Mouse (Mus musculus) left cerebral cortex, adult 9 months (tissue): ENCODE measurements around the gene Smim27.

Experiments used
- DNase-seq, 2 experiments: peaks; one replicate each; pipeline ENCODE4 v3.0.0; 2022; ENCODE audit warnings: low spot score in 2 of 2

The Smim27 gene

DNA sequence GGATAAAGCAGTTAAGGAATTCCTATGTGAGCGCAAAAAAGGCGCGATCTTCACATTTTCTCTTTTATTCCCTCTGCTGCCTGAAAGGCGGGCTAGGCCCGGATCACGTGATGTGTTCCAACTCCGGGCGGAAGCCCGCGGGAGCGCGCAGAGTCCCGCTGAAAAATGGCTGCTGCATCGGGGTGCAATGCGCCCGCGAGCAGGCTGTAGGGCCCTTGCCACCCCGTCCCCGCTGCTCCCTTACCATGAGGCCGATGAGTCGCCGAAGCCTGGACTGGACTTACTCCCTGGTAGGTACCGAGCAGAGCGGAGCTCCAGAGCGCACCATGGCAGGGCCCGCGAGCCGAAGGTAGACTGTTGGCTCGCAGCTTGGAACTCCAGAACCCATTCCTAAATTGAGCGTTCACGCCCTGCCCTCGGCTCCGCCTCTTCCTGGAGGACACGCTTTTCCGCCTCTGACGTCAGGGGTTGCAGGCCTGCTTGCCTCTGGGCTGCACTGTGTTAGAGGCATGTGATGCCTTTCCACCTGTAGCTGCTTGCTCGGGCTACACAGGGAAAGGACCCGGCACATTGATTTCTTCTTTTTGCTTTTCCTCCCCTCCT, at the start of gene Smim27, which contains the start of gene Topors:
TSS of gene Smim27 (plus strand) at position 150 of the 603 bp plus-strand sequence.
TSS of gene Topors (minus strand) at position 421 of the 603 bp plus-strand sequence.
- DNase-seq: peak; percentile 89 to 95

DNA sequence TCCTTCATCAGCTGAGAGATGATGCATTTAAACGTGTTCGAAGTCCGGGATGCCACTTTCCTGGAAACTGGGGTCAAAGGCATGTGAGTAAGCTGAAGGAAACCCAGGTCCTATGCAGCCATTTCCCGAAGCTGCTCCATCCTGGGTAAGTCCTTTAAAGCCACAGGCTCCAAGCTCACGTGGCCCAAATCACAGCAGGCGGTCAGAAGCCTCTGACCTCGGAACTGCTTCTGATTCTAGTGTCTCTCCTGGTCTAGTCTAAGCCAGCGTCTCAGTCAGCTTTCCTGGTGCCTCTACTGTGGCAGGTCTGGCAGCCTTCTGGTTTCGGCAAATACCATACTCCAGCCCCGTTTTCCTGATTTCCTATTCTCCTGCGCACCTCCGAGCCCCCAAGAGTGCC, 48.9 kb upstream of the Smim27 start:
- DNase-seq: no peak

DNA sequence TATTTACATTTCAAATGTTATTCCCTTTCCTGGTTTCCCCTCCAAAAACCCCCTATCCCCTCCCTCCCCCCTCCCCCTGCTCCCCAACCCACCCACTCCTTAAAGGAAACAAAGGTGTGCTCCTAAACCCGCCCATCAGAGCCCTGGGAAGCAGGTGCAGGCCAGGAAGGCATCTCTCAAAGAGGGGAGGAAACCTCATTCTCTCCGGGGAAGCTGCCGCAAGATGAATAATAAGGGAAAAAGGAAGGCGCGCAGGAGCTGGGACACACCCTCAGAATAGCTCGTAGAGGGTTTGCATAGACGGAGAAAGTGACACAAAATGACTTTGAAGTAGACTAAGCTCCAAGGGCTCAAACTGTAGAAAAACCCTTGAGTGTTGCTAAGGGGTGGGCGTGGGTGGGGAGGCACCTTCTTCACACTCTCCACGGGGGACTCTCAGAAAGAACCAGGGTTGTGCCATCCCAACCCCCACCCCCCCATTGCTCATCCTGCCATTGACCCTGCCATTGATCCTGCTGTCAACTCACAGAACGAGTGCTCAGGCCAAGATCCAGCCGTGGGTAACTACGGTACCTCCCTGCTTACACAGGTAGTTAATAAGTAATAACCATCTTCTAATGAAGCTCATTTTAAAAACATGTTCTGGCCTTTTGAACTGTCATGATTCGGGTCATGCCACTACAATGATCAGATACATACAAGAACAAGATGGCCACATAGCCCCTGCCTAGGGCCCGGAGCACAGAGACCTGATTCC, 48.2 kb upstream of the Smim27 start:
- no peak for DNase-seq

DNA sequence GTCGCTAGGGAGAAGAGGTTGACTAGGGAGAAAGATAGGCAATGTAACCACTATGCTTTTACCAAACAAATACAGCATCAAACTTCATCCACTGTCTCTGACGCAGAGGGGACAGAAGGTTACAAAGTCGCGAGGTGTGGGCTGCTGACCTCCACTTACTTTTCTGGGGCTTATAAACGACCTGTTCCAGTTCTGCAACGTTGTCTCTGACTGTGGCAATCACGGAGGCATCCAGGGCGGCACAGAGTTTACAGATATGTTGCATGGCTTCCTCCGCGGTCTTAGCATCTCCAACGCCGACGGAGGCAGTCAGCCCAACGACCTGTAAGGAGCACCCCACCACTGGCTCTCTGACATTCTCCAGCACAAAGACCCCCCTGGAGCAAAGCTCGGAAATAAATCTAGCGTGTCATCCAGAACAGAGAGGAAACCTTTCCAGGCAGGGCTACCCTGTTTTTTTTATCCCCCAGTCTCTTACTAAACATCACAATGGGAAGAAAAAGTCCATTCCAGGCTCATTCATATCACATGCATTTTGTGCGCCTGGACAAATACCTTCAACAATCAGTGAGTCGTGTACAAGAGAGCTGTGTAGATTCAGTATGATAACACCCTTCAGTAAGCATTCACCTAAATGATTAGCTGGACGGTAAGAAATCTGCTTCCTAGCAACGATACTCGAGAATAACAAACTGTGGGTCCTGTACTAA, 47.3 kb upstream of the Smim27 start:
- no peak for DNase-seq

DNA sequence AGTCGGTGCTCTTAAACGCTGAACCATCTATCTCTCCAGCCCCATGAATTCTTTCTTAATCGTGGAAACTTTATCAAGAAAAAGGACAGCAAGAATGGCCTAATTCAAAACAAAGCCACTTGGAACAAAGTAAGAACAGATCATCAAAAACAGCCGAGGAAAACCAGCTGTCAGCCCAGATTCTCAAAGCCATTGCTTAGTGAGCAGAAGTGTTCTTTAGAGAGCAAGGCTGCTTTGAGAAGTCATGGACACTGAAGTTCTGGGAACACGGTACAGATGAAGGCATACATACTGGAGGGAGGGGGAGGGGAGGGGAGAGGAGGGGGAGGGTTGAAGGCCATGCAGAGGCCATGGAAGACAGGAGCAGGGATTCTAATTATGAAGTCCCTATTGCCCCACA, 43.3 kb upstream of the Smim27 start:
- DNase-seq: no peak

DNA sequence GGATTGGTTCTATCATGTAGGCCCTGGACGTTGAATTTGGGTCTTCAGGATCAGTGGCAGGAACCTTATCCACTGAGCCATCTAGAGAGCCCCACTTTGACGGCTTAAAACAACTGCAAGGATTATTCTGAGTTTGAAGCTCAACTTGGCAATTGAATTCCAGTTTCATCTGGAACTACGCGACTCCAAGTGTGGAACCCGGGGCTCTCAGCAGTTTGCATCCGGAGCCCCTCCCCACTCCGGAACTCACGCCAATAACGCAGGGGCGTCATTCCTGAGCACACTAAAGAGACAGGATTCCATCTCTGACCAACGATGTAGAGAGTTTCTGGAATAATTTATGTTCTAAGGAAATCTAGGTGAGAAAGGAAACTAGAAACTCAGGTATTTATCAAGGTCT, 42.2 kb upstream of the Smim27 start:
- no peak for DNase-seq

DNA sequence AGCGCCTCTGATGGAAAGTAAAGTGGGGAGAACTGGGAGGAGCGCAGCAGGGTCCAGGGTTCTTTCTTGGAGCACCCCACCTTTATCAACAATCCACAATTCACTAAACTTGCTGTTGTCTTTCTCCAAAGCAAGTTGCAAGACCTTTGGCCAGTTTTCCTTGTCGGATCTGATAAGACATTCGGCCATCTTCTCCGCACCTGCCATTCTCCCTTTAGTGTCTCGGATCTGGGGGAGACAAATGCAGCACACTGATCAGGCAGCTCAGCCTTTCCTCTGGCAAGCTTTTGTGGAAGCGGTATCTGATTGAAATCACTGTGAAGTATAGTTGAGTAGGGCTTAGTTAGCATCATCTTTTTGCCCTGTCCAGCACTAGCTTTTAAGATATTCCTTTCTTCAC, 41.5 kb upstream of the Smim27 start:
- DNase-seq: no peak

DNA sequence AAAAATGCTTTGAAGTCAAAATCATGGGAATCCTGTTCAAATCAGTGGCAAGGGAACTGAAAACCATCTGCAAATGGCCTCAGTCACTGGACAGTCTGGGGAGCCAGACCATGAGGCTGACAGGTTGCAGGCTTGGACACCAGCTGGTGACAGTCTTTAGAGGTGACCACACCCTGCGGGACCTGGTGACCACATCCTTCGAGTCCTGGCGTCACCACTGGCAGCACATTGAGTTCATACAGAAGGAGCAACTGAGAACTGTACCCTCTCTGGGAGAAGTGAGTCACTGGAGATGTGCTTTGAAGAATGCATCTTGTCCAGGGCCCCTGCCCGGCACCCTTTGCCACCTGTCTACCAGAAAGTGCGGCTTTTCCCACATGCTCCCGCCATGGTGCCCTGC, 39.7 kb upstream of the Smim27 start:
- DNase-seq: no peak

DNA sequence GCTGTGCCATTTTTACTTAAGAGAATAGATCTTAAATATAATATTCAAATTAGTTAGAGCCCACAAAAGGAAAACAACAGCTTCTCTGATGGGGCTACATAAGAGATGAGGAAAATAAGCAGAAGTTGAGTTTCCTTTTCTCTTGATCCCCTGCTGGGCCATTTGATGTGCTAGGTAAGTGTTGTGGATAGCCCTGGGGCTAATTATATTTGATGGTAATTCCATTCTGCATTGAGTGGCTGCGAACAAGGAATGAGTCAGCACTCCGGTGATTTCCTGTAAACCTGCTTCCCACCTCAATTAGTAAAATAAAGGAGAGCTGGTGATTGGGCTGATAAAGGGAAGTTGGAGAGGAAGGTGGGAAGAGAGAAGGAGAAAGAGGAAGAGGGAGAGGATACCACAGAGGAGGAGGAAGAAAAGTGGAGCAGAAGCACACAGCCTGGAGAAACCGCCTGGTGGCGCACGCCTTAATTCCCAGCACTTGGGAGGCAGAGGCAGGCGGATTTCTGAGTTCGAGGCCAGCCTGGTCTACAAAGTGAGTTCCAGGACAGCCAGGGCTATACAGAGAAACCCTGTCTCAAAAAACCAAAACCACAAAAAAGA, 36.2 kb upstream of the Smim27 start:
- DNase-seq: no peak

DNA sequence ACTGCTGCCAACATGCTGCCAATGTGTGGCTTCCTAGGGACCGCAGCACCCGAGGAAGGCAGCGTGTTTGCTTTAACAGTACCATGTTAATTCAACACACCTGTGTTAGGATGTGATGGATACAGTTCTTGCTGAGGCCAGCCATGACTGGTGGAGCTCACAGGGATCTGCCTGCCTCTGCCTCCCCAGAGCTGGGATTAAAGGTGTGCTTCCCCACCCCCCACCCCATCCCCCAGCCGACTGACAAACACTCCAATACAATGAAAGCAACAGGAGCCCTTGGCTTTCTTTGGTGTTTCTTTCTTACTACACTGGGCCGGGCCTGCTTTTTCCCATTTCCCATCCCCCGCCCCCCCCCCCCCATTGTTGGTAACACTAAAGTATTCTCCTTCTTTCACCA, 35.1 kb upstream of the Smim27 start:
- DNase-seq: no peak

DNA sequence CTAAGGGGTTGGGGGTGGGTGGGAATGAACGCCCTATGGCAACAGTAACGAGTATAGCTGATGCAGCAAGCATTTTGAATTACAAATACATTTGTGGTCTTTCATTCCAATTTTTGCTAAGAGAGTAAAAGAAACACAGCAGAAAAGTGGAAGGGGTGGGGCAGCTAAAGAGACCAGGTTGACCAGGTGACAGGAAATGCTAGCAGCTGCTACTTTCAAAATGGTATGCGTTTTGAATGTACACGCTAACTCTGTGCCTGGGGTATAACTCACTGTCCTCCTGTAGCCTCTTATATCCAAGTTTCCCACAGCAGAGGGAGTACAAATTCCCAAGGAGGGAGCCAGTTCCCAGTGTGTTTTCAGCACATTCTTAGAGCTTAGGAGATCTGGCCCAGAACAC, 32.5 kb upstream of the Smim27 start:
- DNase-seq: no peak

DNA sequence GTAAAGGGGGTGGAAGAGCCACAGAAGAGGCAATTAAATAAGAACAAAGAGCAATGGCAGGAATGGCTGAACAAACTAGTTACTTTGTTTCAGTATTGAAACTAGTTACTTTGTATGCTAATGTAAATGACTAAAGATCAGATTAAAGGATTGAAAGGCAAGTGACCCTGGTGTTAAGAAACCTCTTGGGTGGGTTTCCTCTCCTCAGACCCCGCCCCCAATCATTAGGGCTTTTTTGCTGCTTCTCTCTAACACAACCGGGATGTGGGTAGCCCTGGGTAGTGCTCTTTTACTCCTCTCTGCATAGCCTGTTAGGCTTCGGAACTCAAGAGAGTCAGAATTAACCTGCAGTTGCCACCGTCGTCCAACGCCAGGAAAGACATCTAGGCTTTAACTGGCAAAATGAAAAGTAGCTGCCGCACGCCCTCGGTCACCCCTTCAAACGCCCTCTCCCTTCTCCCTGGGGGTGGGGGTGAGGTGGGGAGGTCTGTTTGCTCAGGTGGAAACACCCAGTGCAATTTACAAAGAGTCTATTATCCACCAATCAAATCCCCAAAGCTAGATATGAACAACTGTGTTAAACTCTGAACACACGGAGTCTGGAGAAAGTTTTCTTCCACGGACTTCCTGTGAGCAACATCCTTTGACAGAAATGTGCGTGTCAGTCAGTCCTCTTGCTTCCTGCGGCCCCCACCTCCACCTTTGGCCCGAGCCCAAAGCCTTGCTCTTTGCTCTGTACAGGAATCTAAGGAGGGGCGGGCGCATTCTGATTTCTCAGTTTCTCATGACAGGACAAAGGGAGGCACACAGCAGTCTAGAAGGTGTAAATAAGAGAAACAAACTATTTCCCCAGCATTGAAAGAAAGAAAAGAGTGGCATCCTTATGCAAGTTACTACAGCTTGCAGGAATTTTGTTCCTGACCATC, 30.6 kb upstream of the Smim27 start:
- DNase-seq: peak in 1 of 2 experiments; percentile 8

DNA sequence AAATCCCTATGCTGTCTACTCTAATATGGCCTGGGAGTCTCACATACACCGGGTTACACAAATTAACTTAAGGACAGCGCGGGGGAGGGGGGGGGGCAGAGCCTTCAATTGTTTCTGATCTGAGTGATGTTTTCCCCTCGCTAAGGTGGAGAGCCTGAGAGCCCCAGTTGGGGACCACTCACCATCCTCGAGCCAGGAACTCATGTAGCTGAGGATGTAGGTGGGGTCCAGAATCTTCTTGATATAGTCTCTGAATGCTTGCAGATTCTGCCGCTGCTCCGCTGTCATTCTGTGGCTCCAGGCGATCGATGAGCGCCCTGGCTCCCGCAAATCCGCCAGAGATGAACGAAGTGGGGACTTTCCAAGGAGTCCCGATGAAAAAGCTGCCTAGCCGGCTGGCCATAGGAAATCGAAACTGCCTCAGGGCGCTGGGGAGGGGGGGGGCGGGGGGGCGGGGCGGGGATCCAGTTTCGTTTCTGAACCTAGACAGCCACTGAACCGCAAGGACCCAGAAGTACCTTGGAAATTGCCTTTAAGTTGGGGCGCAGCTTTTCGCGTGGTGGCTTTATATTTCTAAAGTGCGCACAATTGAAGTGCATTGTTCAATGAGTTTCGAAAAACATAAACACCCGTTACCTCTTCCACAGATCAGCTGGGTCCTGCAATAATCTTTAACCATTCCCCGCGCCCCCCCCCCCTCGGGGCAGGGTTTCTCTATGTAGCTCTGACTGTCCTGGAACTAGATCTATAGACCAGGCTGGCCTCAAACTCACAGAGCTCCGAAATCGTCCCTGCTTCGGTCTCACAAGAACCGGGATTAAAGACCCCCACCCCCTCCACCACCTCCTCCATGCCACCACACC, 29.7 kb upstream of the Smim27 start, which contains the start of gene Ddx58:
TSS of gene Ddx58 (minus strand) at position 420 of the 863 bp plus-strand sequence.
- no peak for DNase-seq

DNA sequence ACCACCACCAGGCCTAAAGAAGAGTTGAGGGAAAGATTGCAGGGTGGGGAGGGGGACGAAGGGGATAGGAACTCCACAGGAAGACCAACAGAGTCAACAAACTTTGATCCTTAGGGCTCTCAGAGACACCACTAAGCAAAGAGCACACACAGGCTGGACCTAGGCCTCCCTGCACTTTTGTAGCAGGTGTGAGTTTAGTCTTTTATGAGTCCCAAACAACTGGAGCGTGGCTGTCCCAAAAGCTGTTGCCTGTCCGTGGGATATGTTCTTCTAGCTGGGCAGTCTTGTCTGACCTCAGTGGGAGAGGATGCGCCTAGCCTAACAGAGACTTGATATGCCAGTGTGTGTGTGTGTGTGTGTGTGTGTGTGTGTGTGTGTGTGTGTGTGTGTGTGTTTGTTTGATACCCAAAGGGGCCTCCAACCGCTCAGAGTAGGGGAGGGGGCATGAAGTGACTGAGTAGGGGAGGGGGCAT, 29.1 kb upstream of the Smim27 start:
- DNase-seq: no peak

DNA sequence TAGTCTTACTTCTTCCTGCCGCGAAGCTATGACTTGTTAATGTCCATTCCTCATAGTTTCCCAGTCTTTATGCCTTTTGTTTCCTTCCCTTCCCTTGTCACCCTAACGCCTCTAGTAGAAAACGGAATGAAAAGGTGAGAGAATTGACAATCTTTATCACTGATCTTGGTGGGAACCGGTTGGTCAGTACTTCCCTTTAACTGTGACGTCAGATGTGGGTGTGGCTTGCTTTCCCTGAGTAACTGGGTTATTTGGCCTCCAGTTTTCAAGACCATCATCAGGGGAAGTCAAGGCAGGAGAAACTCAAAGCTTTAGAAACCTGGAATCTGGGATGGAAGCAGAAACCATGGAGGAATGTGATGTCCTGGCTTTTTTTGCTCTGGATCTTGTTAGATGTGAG, 27.5 kb upstream of the Smim27 start:
- DNase-seq: no peak

DNA sequence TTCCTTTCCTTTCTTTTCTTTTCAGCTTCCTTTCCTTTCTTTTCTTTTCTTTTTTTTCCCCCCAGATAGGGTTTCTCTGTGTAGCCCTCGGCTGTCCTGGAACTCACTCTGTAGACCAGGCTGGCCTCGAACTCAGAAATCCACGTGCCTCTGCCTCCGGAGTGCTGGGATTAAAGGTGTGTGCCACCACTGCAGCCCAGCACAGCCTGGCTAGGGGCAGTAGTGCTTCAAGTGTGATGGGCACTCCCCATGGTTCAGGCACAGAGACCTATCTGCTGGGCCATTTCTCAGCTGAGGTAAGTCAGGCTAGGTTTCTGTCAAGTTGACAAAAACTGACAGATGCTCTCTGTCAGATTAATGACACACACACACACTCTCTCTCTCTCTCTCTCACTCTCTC, 26.4 kb upstream of the Smim27 start:
- no peak for DNase-seq

DNA sequence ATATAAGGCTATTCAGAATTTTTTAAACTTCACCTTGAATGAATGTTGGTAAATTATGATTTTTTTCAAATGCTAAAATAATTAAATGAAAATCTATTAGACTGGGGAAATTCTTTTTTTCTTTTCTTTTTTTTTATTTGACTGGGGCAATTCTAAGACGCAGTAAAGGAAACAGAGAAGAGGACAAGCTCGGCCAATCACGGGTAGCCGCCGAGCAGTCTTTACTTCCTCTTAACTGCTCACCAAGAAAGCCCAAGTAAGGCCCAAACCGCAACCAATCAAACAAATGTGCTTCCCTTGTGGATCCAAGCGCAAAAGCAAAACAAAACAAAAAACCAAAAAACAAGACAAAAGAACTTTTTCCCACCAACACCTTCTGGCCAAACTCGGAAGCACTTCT, 25.3 kb upstream of the Smim27 start:
- no peak for DNase-seq

DNA sequence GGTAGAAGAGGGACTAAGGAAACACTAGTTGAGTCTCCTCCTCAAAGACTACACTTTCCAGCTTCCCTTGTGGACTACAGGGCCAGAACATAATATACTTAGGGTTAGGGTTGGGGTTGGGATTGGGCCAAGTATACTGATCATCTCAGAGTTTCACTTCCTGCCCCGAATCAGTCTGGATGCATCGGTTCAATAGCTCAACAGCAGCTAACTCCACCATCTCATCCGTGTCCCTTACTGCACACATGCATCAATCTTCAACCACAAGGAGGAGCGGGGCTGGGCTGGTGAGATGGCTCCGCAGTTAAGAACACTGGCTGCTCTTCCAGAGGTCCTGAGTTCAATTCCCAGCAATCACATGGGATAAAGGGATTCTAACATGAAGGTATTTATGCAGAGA, 18.4 kb upstream of the Smim27 start:
- DNase-seq: no peak

DNA sequence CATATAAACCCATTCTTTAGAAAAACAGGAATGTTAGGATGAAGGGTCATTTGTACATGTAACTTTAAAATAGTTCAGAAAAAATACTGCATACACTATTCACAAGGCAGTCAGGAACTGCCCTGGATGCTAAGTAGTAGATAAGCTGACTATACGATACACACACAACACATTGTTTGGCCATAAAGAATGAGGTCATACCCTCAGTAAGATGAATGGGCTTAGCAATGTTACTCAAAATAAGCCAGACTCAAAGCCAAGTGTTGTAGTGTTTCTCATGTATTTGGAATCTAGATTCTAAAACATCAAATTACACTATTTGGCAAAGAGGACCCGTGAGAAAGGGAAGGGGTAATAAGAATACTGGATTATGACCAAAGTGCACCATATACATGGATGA, 15.6 kb upstream of the Smim27 start:
- DNase-seq: no peak

DNA sequence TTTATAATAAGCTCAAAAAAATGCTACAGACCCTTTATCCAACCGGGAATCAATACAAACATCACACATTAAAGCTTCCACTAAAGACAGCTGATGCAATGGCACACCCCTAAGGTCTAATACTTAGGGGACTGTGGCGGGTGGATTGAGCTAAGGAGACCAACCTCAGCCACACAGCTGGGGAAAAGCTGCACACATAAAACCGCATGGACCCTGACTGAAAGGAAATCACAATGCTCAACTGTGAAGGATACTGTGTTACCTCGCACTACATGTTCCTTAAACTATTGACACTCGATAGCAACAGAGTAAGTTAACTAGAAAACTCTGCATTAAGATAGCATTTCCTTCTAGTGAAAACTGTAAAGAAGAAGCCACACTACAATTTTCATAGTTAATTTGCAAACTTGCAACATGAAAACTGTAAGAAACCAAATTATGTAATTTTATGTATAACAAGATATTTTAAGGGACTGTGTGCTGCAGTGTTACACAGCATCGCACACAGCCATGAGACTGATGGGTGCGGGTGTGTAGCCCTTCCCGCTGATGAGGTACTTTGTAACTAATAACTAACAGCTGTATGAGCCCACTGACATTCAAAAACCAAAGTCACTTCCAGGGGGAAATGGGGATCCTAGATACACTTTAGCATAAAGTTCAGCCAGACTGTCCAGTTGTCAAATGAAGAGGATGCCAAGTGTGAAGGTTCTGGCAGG, 14.8 kb upstream of the Smim27 start:
- no peak for DNase-seq
